Mouse (Mus musculus) layer of hippocampus, adult 11-12 months (tissue): ENCODE data around the gene Gk.
A peak's percentile ranks its signal among the peaks of the same experiment; 100 is the strongest.

Experiments used
- DNase-seq: peaks from one replicate; pipeline ENCODE4 v3.0.0; 2022; ENCODE audit warnings: low spot score

Gk gene

GRCm38 (mm10) chrX:85776544-85777087, at the start of gene Gk:
TSS of gene Gk (minus strand) at chrX:85776819.
- peak; percentile 98 for DNase-seq

DNA sequence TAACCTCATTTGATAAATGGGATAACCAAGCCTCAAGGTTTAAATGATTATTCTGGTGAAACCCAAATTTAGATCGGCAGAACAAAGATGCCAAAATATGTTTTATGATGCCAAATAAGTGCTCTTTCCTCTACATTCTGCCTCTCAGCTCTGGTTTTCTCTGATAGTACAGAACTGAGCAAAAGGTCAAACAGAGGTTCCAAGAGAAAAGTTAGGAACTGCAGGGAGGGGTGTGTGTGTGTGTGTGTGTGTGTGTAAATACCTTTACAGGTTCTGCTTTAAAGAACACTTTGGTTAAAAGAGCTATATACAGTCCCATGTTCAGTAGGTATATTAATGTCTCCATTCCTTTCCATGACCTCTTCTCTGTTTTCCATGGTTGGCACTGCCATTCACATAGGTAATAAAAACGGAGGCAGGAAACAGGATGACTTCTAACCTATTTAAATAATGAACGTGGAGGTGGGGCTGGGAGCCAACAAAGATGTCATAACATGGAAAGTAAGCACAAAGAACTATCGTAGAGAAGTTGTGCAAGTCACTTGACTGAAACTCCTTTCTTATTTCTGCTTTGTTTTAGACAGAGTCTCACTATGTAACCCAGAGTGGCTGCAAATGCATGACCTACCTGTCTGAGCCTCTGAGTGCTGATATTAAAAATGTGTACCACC, 28.2 kb upstream of the Gk start:
- DNase-seq = no peak

DNA sequence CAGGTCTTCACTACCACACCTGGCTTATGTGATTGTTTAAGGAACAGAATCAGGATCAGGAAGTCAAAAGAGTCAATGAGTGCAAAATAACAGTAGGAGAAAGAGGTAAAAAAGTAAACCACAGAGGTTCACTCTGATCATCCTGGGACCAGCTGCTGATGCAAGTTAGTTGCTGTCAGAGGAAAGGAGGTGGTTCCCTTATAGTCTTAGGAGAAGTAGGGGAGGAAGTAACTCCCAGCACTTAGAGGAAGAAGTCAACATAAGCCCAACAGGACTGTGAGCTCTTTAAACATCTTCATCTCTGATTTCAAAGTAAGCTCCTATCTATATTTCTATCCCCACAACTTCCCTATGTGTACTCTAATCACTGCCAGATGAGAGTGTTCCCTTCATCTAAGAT, 26.4 kb upstream of the Gk start:
- DNase-seq = no peak

DNA sequence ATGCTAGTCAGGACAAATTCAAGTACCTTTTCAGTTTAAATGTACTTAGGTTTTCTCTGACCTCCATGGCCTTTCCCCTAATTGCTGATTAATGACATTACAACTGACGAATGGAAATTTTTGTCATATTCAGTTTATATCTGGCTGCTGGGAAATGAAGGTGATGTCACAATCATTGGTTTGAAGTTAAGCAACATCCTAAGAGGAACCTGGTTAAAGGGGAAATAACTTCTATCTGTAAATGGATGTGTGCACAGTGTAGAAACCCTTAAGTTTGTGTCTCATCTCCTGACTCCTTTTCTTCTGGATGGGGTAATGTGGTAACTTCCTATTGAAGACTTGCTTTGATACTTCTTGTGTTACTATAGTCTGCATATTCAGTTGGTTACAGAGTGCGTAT, 20.8 kb upstream of the Gk start:
- no peak for DNase-seq

DNA sequence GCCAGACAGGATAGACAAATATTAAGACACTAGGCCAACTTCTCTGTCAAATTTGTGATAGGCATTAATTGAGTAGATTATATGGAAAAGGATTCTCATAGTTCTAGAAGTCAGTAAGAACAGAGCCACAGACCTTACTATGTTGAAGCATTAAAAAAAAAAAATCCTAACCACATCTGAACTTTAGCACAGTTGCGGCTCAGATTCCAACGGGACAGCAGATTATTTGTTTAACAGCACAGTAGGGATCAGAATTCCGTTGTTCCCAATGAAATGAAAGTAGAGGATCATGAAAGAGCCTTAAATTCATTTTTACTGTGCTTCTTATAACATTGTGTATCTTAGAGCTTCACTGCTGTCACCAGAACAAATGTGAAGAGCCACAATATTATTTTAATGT, 1.7 kb upstream of the Gk start:
- DNase-seq = no peak

DNA sequence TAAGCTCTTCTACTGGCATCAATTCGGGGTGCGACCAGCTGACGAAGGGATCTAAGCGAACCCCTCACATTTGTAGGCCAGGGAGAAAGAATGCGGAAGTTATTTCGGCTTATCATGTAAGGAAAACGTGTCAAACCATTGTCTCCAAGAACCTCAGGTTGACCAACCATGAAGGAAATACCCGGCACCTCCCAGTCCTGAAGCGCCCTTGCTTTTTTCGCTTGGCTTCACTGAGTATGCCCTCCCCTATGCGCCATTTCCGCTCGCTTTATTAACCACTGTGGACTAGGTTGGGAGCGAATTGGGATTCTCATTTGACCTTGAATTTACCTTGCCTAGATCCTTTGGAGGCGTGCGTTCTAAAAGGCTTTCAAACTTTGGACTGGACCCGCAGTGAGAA, 522 bp upstream of the Gk start:
- DNase-seq = no peak

GRCm38 (mm10) chrX:85775879-85776543, 608 bp downstream of the Gk start:
- DNase-seq = peak; percentile 9

- no peak for DNase-seq
Observed at GRCm38 (mm10) chrX:85771303-85771702, 5.3 kb downstream of the Gk start.

DNA sequence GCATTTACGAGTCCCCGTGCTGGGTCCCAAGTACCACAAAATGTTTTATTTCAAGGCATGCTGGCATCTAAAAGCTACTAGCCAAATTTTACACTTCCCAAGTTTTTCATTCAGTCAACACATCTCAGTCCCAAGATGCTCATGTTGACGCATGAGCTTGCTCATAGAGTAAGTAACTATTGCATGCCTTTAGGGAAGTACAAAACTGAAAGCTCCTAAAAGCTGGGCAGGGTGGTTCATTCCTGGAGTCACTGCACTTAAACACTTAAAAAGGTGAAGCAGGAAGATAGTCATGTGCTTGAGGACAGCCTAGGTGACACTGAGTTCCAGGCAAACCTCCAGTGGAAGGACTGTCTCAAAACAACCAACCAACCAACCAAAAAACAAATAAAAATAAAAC, 5.9 kb downstream of the Gk start:
- DNase-seq = no peak

DNA sequence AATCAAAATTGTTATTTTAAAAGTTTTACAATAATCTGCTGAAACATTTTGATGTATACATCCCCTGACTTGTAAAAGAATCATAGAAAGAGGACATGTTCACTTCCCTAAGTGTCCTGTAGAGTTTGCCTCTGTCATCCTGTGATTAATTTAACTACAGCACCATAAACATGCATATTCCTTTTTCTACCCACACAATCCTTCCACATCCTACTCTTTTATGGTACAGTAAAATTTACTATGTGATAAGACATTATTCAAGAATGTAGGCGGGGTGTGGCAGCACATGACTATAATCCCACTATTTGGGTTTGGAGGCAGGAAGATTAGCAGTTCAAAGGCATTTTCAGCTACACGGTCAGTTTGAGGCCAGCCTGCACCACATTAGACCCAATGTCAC, 8.0 kb downstream of the Gk start:
- no peak for DNase-seq

DNA sequence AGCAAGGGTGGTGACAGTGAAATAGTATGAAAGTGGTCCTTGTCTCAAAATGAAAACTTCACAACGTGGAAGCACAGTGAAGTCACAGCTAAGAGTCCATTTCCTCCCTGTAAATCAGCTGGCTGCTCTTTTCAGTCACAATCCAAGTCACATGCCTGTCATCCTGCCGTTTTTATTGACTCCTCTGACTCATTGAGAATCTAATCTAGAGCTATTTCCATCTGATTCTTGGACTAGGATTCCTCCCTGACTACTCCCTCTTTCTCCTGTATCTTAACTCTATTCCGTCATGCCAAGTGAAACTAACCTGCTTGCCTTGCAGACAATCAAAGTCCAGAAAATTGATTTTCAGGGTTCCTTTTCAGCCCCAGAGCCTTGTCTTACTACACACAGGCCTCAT, 20.6 kb downstream of the Gk start:
- DNase-seq = no peak

DNA sequence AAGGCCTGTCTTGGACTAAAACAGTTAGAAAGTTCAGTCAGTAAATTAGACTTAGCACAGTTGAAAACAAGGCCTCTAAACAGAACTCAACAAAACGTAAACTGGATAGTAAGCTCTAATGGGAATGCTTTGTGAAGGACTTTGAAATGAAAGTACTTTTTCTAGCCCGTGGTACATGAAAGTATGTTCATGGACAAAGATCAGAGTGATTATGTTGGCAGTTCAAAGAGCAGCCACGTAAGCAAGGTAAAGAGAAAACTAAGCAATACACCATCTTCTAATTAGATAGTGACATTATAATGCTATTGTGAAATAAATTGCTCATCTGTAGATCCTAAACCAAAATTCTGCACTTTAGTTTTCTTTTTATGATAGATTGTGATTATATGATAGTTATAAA, 32.8 kb downstream of the Gk start:
- no peak for DNase-seq

DNA sequence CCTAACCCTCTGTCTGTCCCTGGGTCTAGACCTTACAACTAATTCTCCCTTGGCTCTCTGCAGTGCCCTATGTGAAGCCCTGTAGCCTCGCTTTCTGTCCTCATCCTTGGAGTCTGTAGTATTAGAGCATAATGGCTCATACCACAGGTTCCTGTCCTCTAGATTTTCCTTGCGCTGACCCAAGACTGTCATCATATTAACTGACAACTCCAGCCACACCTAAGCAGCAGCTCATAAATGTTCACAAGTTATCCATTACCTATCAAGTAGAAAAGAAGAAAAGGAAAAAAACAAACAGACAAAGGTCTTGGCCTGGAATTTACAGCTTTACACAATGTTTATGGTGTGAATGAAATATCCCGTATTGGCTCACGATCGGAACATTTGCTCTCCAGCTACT, 43.4 kb downstream of the Gk start:
- DNase-seq = no peak

DNA sequence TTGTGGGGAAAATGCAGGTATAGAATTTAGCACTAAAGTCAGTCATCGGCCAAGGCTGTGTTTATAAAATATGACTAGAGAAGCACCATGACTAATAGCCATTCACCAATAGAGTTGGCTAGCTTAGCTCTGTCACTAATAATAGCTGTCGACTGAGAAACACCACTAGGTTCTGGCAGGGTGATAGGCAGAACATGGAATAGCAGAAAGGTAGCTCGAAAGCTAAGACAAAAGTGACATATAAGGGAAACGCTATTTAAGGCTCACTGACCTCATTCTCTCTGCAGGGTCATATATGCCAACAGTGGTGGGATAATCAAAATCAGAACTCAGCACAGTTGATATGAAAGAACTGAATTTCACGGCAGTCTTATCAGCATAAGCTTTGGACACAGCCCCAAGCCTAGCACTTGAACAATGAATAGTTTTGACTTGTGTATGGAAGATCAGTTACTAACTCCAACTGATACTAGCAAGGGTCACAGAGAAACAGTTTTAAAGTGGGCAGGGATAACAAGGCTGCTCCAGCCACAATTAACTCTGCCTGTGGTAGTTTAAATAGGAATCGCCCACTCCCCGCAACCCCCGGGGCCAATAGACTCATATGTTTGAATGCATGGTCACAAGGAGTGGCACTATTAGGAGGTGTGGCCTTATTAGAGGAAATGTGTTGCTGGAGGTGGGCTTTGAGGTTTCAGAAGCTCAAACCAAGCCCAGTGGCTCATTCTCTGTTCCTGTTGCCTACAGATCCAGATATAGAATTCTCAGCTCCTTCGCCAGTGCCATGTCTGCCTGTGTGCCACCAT, 45.3 kb downstream of the Gk start:
- DNase-seq = no peak

- DNase-seq = no peak
Observed at GRCm38 (mm10) chrX:85721226-85721625, 55.4 kb downstream of the Gk start.

DNA sequence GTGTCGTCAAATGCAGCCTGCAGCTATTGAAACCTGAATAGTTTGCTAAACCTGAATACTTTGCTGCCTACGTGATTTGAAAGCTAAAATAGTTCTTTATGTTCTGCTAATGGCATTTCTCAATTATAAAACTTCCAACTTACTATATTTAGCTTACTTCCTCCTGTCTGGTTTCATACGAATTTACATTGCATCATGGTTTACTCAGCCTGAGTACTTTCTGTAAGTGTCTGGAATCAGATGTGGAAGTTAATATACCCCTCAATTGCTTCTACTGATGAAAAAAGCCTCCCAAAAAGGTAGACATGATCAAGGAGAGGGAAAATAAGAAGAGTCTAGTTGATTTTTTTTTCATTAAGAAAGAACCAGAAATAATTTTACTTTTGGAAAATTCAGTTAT, 66.2 kb downstream of the Gk start:
- no peak for DNase-seq

DNA sequence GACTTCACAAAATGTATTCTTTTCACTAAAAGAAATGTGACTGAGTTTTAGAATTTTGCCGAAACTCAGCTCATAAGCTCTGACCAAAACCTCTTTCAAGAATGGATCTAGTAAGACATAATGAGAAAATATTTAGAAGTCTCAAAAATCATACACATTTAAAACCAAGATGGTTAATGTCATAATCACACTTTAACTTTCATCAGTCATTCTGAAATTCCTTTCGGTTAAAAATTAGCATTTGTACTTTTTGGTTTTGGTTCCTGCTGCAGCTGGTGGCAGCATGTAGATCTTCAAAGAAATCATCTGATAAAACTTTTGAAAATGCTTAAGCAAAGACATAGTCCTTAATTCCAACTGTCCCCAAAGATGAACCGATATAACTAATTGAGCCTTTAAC, 70.9 kb downstream of the Gk start:
- no peak for DNase-seq

DNA sequence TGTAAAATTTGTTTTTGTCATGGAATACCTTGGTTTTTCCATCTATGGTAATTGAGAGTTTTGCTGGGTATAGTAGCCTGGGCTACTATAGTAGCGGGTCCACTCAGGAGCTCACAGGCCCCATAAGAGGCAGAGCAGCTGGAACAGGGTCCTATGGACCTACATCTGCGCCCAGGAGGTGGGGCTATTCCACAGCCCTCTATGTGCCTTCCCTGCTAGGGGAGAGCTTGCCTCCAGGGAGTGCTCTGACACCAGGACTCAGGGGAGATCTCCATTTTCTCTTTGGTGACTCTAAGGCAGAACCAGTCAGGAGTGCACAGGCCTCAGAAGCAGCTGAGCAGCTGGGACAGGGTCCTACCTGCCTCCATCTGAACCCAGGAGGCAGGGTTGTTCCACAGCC, 92.9 kb downstream of the Gk start:
- DNase-seq = no peak

GRCm38 (mm10) chrX:85682125-85682524, 94.5 kb downstream of the Gk start:
- DNase-seq = no peak

- DNase-seq = peak; percentile 50
Observed at GRCm38 (mm10) chrX:85676808-85677207, 99.8 kb downstream of the Gk start.
